Mouse (Mus musculus): ENCODE data around the gene Dact3.

DNA sequence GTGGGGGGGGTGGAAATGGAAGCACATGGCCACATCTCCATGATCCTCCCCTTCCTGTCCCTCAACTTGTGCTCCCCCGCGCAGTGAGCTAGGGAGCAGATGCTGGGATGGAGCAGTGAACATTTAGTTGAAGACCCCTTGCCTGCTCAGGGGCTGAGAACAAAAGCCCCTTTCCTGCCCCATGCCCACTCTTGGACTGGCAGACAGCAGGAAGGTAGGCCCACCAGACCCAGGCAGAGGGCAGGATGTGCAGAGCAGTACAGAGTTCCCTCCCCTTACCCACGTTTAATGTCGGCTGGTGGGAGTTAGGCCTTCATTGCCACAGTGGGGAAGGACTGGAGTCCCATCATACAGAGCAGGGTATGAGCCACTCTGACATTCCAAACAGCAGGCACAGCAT lies 34.0 kb upstream of the Dact3 start:
- TF ChIP-seq CTCF (IDR thresholded peaks at IDR 0.05; ENCODE audit: control insufficient read depth, insufficient read depth, insufficient read length) = no peak
- TF ChIP-seq FOSL1 (IDR thresholded peaks at IDR 0.05; ENCODE audit: insufficient read depth, low read length, poor library complexity, severe bottlenecking) = no peak
- no peak for TF ChIP-seq MYOD1 (IDR thresholded peaks at IDR 0.05; ENCODE audit: control insufficient read depth, insufficient read length, low read depth)

Data from C2C12 (cell line).